Mouse (Mus musculus) kidney, postnatal 0 days (tissue): ENCODE results near the gene Trim68. TPM values are rescaled to one million over a fixed set of nuclear protein-coding genes. Genes with fewer than 3 reads are reported as not detected.

Experiments
- ATAC-seq: fragments of 200-750 bp; cut with Nextera tagmentation; replicated peaks from 2 replicates; pipeline ENCODE4 v1.8.0; 2017; ENCODE audit warnings: low read depth, moderate number of reproducible peaks, moderate TSS enrichment, moderate library complexity; ENCODE audit not compliant: low FRiP score
- DNase-seq: peaks from one replicate; pipeline ENCODE4 v3.0.0-alpha.2; 2016; ENCODE audit warnings: low spot score
- H3K27ac ChIP-seq: fragments of 300-500 bp; sonication (generic); 2 replicates; pipeline ENCODE4 v1.5.1; 2014; ENCODE audit warnings: mild to moderate bottlenecking
- H3K27me3 ChIP-seq: fragments of 300-500 bp; sonication (generic); 2 replicates; pipeline ENCODE4 v1.6.1; 2014; ENCODE audit warnings: low read length, mixed read lengths; ENCODE audit not compliant: insufficient read depth
- H3K36me3 ChIP-seq: fragments of 300-500 bp; sonication (generic); 2 replicates; pipeline ENCODE4 v1.6.1; 2014; ENCODE audit warnings: low read length, mixed read lengths; ENCODE audit not compliant: insufficient read depth
- H3K4me1 ChIP-seq: fragments of 300-500 bp; sonication (generic); replicated peaks from 2 replicates; pipeline ENCODE4 v1.6.1; 2014; ENCODE audit warnings: antibody characterized with exemption, low read length, mixed read lengths; ENCODE audit not compliant: insufficient read depth
- H3K4me2 ChIP-seq: fragments of 300-500 bp; sonication (generic); 2 replicates; pipeline ENCODE4 v1.6.1; 2014; ENCODE audit warnings: mild to moderate bottlenecking, low read length, moderate library complexity, mixed read lengths
- H3K4me3 ChIP-seq: fragments of 300-500 bp; sonication (generic); replicated peaks from 2 replicates; pipeline ENCODE4 v1.5.1; 2014; ENCODE audit warnings: low read depth, low read length
- H3K9ac ChIP-seq: fragments of 300-500 bp; sonication (generic); 2 replicates; pipeline ENCODE4 v1.6.1; 2014; ENCODE audit warnings: low read depth, low read length
- H3K9me3 ChIP-seq: fragments of 300-500 bp; sonication (generic); replicated peaks from 2 replicates; pipeline ENCODE4 v1.6.1; 2016; ENCODE audit warnings: low read length, inconsistent platforms, mixed read lengths
- CTCF ChIP-seq: IDR thresholded peaks from 2 replicates; pipeline ENCODE4 v1.5.1; 2016; ENCODE audit warnings: antibody characterized with exemption, low read depth, mild to moderate bottlenecking, moderate library complexity
- WGBS: fragments of 180-500 bp; shearing (Covaris S2); extraction: QIAGEN DNeasy Blood & Tissue Kit; methylation state at CpG from one replicate; pipeline ENCODE4 v1.1.7; 2014; 5-methylcytosine and 5-hydroxymethylcytosine counted together
- polyA plus RNA-seq: library from polyadenylated mRNA; unstranded; fragments of >200 nt; fragmentation: Nextera tagmentation; extraction: Ambion mirVana; gene quantifications from 2 replicates; pipeline ENCODE4 v1.2.1, GENCODE M21; 2015

Trim68 gene
- 10.6 and 11.3 TPM in 2 replicates for polyA plus RNA-seq

GRCm38 (mm10) chr7:102686944-102687501, at the start of gene Trim68:
Trim68 (minus strand) TSS chr7:102687327.
- Histone ChIP-seq H3K27ac (0 out of 2 replicates have a peak within 1 kb of the TSS, but pooled peaks have one; percentile 37), H3K4me3 (peak within 1 kb of the TSS; percentile 56), H3K4me2 (peak within 1 kb of the TSS; percentile 71), H3K36me3 (no peaks in the 10 kb centered on the region), H3K4me1 (no peaks in the 10 kb centered on the region), H3K9ac (peak within 1 kb of the TSS; percentile 73), H3K9me3 (no peaks in the 10 kb centered on the region), H3K27me3 (no peaks in the 10 kb centered on the region)
- no peak for TF ChIP-seq CTCF
- DNase-seq = peak; percentile 95
- WGBS = under 1% methylated on average over 40 of the region's 40 CpGs
- ATAC-seq = peak; percentile 99

GRCm38 (mm10) chr7:102733793-102734192, 46.7 kb upstream of the Trim68 start:
- Histone ChIP-seq H3K27ac (no peak overlapping the region), H3K36me3 (no peaks in the 10 kb centered on the region), H3K9ac (no peak overlapping the region), H3K4me1 (no peaks in the 10 kb centered on the region), H3K4me3 (no peak overlapping the region), H3K9me3 (no peaks in the 10 kb centered on the region), H3K27me3 (no peaks in the 10 kb centered on the region), H3K4me2 (no peak overlapping the region)
- no peak for TF ChIP-seq CTCF
- ATAC-seq (no peak), DNase-seq (no peak)
- 17% methylated on average over 1 of the region's 1 CpGs for WGBS

- H3K36me3 ChIP-seq = no peaks in the 10 kb centered on the region
- no peaks in the 10 kb centered on the region for H3K27me3 ChIP-seq
- DNase-seq (no peak), ATAC-seq (no peak)
- no peak for TF ChIP-seq CTCF
- H3K9ac ChIP-seq = no peak within 1 kb of the TSS
- no peak within 1 kb of the TSS for H3K4me3 ChIP-seq
- no peak within 1 kb of the TSS for H3K4me2 ChIP-seq
- no peaks in the 10 kb centered on the region for H3K4me1 ChIP-seq
- H3K27ac ChIP-seq = no peak within 1 kb of the TSS
- no peaks in the 10 kb centered on the region for H3K9me3 ChIP-seq
Observed at GRCm38 (mm10) chr7:102727391-102727790, 40.3 kb upstream of the Trim68 start, which contains the start of gene Olfr559. Olfr559 (minus strand) TSS chr7:102727491.

GRCm38 (mm10) chr7:102718970-102719369, 31.8 kb upstream of the Trim68 start, which contains the start of gene Olfr33:
Olfr33 (minus strand) TSS chr7:102719070.
- Histone ChIP-seq H3K27ac (no peak within 1 kb of the TSS), H3K36me3 (no peaks in the 10 kb centered on the region), H3K4me3 (no peak within 1 kb of the TSS), H3K9ac (no peak within 1 kb of the TSS), H3K9me3 (no peaks in the 10 kb centered on the region), H3K27me3 (no peaks in the 10 kb centered on the region), H3K4me1 (no peaks in the 10 kb centered on the region), H3K4me2 (no peak within 1 kb of the TSS)
- ATAC-seq = no peak
- no peak for TF ChIP-seq CTCF
- 33% methylated on average over 1 of the region's 1 CpGs for WGBS
- DNase-seq = no peak

- H3K27ac ChIP-seq = no peak within 1 kb of the TSS
- H3K27me3 ChIP-seq = no peaks in the 10 kb centered on the region
- no peaks in the 10 kb centered on the region for H3K4me1 ChIP-seq
- DNase-seq = no peak
- H3K9ac ChIP-seq = no peak within 1 kb of the TSS
- TF ChIP-seq CTCF = no peak
- H3K4me3 ChIP-seq = no peak within 1 kb of the TSS
- no peaks in the 10 kb centered on the region for H3K9me3 ChIP-seq
- no peaks in the 10 kb centered on the region for H3K36me3 ChIP-seq
- ATAC-seq = no peak
- no peak within 1 kb of the TSS for H3K4me2 ChIP-seq
Observed at GRCm38 (mm10) chr7:102701915-102702314, 14.8 kb upstream of the Trim68 start, which contains the start of gene Olfr558. Olfr558 (plus strand) TSS chr7:102702215.

- Histone ChIP-seq H3K9me3 (no peaks in the 10 kb centered on the region), H3K4me3 (no peak overlapping the region), H3K27ac (no peak overlapping the region), H3K36me3 (no peaks in the 10 kb centered on the region), H3K27me3 (no peaks in the 10 kb centered on the region), H3K4me1 (no peaks in the 10 kb centered on the region), H3K9ac (no peak overlapping the region), H3K4me2 (no peak overlapping the region)
- no peak for TF ChIP-seq CTCF
- no peak for ATAC-seq
- DNase-seq = no peak
- WGBS = 85% methylated on average over 7 of the region's 7 CpGs
Observed at GRCm38 (mm10) chr7:102698461-102698860, 11.3 kb upstream of the Trim68 start.
